Mouse (Mus musculus) thymus, adult 18-20 months (tissue): ENCODE measurements around the gene Slc52a3.
A peak's percentile ranks its signal among the peaks of the same experiment; 100 is the strongest.

Experiments
- DNase-seq, 2 experiments: peaks; one replicate each; pipeline ENCODE4 v3.0.0; 2022; ENCODE audit warnings: mixed read lengths in 2 of 2

The Slc52a3 gene

GRCm38 (mm10) chr2:151996229-151997189, at the start of gene Slc52a3:
Slc52a3 (plus strand) TSS chr2:151996511.
- peak; percentile 77 to 78 for DNase-seq

DNA sequence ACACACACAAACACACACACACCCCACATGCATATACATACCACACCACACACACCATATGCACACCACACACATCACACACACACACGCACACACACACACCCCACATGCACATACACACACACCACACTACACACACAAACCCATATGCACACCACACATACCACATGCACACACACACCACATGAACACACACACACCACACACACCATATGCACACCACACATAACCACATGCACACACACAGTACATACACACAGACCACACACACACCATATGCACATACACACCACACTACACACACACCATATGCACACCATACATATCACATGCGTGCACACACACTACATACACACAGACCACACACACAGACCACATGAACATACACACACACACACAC, 48.7 kb upstream of the Slc52a3 start:
- no peak for DNase-seq

GRCm38 (mm10) chr2:151948311-151948710, 48.0 kb upstream of the Slc52a3 start:
- no peak for DNase-seq

DNA sequence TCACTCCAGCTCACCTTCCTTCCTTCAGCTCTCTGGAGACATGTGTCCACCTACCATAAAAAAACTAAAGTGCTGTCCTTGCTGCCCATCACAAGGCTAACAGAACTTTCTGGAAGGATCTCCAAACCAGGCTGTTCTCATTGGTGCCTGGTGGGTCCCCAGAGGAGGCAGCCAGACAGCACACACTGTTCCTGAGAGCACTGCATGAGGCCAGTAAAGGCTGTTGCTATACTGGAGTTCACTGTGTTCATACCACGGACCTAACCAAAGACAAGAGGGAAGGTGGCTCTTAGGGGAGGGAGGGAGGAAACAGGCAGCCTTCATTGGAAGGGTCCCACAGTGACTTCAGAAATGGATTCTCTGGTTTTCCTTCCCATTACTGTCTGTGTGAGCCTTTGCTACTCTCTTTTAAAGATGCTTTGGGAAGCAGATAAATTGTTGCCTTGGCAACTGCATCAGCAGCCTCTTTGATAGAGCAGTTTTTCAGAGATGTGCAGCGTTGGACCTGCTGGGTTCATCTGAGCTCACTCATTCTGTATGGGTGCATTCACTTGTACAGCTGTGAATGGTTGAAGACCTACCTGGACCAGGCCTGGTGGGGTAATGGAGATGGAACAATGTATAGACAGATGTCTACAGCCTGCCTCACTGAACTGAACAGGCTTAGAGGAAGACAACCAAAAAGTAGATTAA, 47.1 kb upstream of the Slc52a3 start:
- DNase-seq = no peak

DNA sequence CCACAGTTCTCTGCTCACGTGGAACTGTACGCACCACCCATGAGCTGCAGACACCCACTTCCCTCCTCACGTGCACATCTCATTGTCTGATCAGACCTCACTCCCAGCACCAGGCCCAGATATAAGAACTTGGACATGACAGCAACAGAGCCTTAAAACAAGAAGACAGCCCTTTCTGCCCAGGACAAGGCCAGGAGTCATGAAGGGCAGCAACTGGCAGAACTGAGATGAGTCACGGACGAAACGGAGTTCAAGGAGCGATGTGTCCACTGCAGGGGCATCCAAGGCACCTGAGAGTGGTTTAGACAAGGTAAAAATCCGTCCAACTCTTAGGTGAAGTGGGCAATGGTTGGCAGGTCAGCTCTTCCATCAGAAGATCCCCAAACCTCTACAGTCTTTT, 42.6 kb upstream of the Slc52a3 start:
- no peak for DNase-seq

GRCm38 (mm10) chr2:151956500-151957137, 39.7 kb upstream of the Slc52a3 start:
- DNase-seq = no peak

- DNase-seq = no peak
Measured at GRCm38 (mm10) chr2:151959274-151959673, 37.0 kb upstream of the Slc52a3 start.

DNA sequence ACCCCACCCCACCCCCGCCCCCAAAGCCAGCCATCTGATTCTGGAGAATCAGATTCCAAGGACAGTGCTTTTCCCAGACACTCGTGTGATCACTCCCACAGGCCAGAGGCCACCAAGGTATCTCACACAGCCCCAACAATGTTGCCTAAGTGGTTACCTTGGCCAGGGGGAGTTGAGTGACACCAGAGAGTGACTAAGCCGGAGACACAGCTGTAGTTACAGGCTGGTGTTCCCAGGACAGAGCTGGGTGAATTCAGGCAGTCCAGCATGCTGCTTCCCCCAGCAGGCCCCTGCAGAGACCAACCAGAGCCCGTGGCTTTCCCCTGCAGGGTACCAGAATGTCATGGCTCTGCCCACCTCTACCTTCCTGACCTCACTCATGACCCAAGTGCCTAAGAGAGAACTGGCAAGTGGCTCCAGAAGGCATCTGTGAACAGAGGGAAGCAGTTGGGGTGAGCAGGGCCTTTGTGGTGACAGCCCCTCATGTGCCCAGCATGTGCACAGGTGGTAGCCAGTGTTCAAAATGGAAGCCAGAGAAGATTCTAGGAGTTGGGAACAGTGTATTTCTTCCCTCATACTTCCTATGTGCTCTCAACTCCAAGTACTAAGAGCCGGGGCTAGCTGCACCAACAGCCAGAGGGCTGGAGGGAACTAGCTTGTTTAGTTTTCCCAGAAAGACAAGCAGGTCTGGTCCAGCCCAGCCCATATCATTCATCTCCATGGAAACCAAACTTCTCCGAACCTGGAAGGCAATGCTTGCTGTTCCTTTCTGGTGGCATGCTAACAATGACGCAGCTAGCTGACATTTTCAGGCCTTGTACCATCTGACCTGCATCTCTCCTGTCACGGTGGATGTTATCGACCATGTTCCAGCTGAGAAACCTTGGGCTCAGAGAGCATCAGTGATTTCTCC, 34.8 kb upstream of the Slc52a3 start:
- DNase-seq = no peak

DNA sequence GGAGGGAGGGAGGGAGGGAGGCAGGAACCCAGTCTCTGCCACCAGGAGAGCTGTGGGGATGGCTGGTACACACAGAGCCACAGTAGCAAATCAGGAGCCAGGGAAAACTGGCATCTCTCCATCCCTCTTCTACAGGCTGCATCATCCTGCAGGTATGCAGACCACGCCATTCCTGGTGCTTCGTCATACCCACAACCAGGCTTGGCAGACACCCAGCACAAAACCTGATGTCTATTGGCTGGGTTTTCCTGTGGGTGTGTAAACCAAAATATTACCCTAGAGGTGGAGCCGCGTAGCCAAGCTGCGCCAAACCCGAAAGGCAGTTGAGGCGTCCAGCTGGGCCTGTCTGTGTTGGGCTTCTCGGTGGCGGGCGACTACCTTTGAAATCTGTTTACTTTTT, 33.8 kb upstream of the Slc52a3 start:
- no peak for DNase-seq

- no peak for DNase-seq
Measured at GRCm38 (mm10) chr2:151963319-151963718, 33.0 kb upstream of the Slc52a3 start.

DNA sequence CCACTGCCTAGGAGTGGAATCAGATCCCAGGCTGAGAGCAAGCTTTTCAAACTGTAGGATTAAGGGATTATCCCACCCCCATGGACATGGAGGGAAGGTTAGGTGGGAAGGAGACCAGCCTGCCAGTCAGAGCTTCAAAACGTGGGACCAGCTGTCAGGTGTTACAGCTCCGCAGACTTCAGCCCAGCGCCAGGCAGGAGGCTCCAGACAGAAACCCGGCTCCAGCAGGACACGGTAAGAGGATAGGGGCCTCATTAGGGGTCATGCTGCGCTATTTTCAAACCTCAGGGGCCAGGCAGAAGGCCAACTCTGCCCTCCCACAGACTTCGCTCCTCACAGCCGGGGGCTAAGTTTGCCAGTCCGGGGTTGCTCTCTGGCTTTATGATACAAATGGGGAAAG, 32.3 kb upstream of the Slc52a3 start:
- DNase-seq = no peak

- no peak for DNase-seq
Measured at GRCm38 (mm10) chr2:151967176-151967750, 29.0 kb upstream of the Slc52a3 start.

DNA sequence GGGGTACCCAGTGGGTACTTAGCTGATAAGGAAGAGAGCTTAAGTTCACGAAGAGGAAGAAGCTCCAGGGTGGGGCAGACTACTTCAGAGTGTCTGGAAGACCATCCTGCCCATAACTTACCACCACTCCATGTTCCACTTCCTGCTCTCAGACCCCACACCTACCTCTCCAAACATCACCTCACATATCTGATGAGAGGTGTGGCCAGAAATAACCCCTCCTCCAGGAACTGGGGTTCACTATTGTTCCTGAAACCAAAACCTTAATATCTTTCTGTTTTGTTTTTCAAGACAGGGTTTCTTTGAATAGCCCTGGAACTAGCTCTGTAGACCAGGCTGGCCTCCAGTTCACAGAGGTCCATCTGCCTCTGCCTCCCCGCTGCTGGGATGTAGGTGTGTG, 28.5 kb upstream of the Slc52a3 start:
- DNase-seq = no peak

GRCm38 (mm10) chr2:151968451-151968850, 27.9 kb upstream of the Slc52a3 start:
- DNase-seq = no peak

GRCm38 (mm10) chr2:151968986-151969385, 27.3 kb upstream of the Slc52a3 start:
- no peak for DNase-seq

DNA sequence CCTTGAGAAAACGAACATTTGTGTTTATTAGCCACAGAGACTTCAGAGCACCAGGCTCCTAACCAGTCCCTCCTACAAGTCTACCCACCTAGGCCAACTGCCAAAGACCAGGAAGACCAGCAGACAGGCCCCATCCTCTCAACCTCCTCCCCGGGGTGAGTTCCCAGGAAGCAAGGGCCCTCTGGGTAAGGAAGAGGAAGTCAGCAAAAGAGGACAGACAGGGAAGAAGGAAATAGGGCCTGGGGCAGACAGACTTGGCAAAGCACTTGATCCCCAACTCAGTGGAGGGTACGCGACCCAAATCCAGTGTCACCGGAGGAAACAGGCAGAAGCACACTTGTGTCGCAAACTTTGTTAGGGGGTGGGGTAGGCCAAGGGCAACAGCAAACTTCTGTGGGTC, 26.9 kb upstream of the Slc52a3 start:
- DNase-seq = no peak

DNA sequence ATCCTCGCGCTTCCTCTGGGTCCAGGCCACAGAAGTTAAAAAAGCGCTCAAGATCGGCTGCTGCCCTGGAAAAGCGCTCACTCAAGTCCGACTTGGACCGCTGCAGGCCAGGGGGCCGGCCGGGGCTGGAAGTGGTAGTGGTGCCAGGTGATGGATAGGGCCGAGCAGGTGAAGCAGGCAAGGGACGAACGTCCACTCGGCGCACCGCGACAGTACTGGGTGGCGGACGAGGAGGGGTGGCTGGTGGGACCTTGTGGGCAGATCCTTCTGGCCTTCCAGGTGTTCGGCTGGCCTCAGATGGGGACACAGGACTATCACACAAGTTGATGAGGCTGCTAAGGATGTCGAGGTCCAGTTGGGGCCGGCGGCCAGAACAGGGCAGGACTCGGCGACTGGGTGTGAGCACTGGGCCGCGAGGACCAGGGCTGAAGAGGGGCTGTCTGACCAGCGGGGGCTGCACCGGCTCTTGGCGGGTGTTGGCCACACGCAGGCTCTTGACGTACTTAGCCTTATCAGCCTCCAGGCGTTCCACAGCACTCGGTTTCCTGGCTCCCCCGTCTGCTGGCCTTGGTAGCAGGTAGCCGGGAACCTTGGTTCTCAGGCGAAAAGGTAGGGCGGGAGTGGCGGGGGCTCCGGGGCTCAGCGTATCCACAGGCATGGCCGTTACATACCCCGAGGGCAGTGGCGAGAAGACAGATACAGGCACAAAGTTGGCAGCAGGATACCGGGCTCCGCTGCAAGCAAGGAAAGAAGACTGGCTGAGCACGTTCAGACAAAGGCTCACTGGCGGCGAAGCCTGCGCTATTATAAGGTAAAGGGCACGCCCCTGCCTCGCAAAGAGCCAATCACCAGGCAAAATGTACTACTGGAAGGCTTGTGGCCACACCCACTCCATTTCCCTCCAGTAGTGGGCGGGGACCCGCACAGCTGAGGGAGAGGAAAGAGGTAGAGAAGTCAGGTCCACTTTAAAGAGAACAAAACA, 25.8 kb upstream of the Slc52a3 start:
- peak; percentile 79 to 86 for DNase-seq

DNA sequence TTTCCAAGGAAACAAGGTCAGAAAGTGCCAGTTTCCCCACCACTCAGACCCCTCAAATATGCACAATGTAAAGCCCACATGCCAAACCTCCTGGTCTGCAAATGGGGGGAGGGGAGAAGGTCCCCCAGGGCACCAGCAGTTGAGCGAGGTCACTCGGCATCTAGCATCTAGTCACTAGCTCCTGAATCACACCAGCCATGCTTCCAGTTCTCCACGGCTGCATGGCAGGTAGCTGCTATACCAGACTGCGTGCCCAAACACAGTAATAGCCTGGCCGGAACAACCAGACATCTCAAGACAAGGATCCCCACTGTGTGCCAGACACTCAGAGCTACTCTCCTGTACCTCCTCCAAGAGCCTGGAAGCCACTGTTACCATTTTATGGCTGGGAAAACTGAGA, 24.6 kb upstream of the Slc52a3 start:
- no peak for DNase-seq

- DNase-seq = peak; percentile 20 to 49
Measured at GRCm38 (mm10) chr2:151972880-151973594, 23.3 kb upstream of the Slc52a3 start.
